Mouse (Mus musculus): ENCODE data around the gene E2f8. TPM values are rescaled to one million over a fixed set of nuclear protein-coding genes. Genes with fewer than 3 reads are reported as not detected.

Gene E2f8
- polyA plus RNA-seq, 1 experiment = 0.28 TPM

DNA sequence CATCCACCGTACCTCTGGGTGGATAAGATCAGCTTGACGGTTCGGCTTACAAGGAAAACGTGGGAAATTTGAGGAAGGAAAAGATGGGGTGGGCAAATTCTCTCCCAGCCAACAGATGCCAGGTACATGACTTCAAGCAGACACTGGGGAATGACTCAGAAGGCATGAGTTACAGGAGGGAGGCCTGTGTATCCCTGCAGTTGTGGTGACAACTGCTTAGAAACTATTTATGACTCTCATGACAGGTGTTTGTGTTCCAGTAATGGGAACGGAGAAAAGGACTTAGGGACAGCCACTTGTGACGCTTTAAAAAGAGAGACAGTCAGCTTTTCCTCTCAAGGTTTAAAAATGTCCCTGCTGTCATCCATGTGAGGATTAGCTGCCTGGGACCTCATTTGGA is 11.3 kb downstream of the E2f8 start:
- Histone ChIP-seq H3K27me3 (replicated peaks; ENCODE audit: control insufficient read depth, insufficient read depth, low read length) (no peaks in the 10 kb centered on the region), H3K36me3 (ENCODE audit: control insufficient read depth, insufficient read depth, low read length) (no peaks in the 10 kb centered on the region), H3K27ac (ENCODE audit: insufficient read depth, low read depth, low read length) (no peak overlapping the region), H3K4me3 (ENCODE audit: insufficient read depth, low read depth, low read length) (no peak overlapping the region), H3K4me1 (ENCODE audit: control insufficient read depth, insufficient read depth, low read length) (no peaks in the 10 kb centered on the region)
- no peak for DNase-seq
- WGBS = 68% methylated on average over 6 of the region's 6 CpGs
- TF ChIP-seq CTCF (conservative IDR thresholded peaks at IDR 0.05; ENCODE audit: insufficient read depth, insufficient read length, low read depth, low read length) (no peak), POLR2A (IDR thresholded peaks at IDR 0.05; ENCODE audit: low read depth, low read length) (no peak)

DNA sequence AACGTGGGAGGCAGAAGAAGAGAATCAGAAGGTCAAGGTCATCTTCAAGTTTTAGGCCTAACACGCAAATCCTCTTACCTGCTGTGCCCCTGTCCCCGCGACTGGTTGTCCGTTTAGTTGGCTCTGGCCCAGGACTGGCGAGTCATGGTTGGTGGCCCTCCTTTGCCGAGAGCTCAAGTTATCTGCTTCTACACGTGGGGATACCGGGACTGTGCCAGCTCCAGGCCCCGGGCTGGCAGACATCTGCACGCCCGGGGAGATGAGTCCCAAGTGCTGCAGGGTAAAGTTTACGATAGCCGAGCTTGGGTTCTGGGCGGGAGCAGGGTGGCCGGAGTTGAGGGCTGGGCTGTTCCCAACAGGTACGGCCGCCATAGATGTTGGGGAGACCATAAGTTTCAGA is 13.8 kb downstream of the E2f8 start:
- 92% methylated on average over 18 of the region's 18 CpGs for WGBS
- H3K4me1 ChIP-seq (ENCODE audit: control insufficient read depth, insufficient read depth, low read length) = no peaks in the 10 kb centered on the region
- no peak for DNase-seq
- no peaks in the 10 kb centered on the region for H3K27me3 ChIP-seq (replicated peaks; ENCODE audit: control insufficient read depth, insufficient read depth, low read length)
- no peaks in the 10 kb centered on the region for H3K36me3 ChIP-seq (ENCODE audit: control insufficient read depth, insufficient read depth, low read length)
- TF ChIP-seq POLR2A (IDR thresholded peaks at IDR 0.05; ENCODE audit: low read depth, low read length) (no peak), CTCF (conservative IDR thresholded peaks at IDR 0.05; ENCODE audit: insufficient read depth, insufficient read length, low read depth, low read length) (no peak)
- H3K4me3 ChIP-seq (ENCODE audit: insufficient read depth, low read depth, low read length) = no peak overlapping the region
- no peak overlapping the region for H3K27ac ChIP-seq (ENCODE audit: insufficient read depth, low read depth, low read length)

- Histone ChIP-seq H3K4me3 (ENCODE audit: insufficient read depth, low read depth, low read length) (no peak overlapping the region), H3K36me3 (ENCODE audit: control insufficient read depth, insufficient read depth, low read length) (no peaks in the 10 kb centered on the region), H3K27ac (ENCODE audit: insufficient read depth, low read depth, low read length) (no peak overlapping the region), H3K27me3 (replicated peaks; ENCODE audit: control insufficient read depth, insufficient read depth, low read length) (no peaks in the 10 kb centered on the region), H3K4me1 (ENCODE audit: control insufficient read depth, insufficient read depth, low read length) (no peaks in the 10 kb centered on the region)
- DNase-seq = no peak
- TF ChIP-seq CTCF (conservative IDR thresholded peaks at IDR 0.05; ENCODE audit: insufficient read depth, insufficient read length, low read depth, low read length) (no peak), POLR2A (IDR thresholded peaks at IDR 0.05; ENCODE audit: low read depth, low read length) (no peak)
- WGBS = 69% methylated on average over 9 of the region's 9 CpGs
Observed at GRCm38 (mm10) chr7:48864671-48865458, 16.5 kb downstream of the E2f8 start.

- no peak for TF ChIP-seq CTCF (conservative IDR thresholded peaks at IDR 0.05; ENCODE audit: insufficient read depth, insufficient read length, low read depth, low read length)
- no peak for TF ChIP-seq POLR2A (IDR thresholded peaks at IDR 0.05; ENCODE audit: low read depth, low read length)
- no peak overlapping the region for H3K4me3 ChIP-seq (ENCODE audit: insufficient read depth, low read depth, low read length)
- DNase-seq = no peak
- no peaks in the 10 kb centered on the region for H3K36me3 ChIP-seq (ENCODE audit: control insufficient read depth, insufficient read depth, low read length)
- H3K27ac ChIP-seq (ENCODE audit: insufficient read depth, low read depth, low read length) = no peak overlapping the region
- H3K27me3 ChIP-seq (replicated peaks; ENCODE audit: control insufficient read depth, insufficient read depth, low read length) = no peaks in the 10 kb centered on the region
- no peaks in the 10 kb centered on the region for H3K4me1 ChIP-seq (ENCODE audit: control insufficient read depth, insufficient read depth, low read length)
Observed at GRCm38 (mm10) chr7:48864199-48864598, 17.2 kb downstream of the E2f8 start.

GRCm38 (mm10) chr7:48861796-48862195 is 19.6 kb downstream of the E2f8 start:
- no peak overlapping the region for H3K4me3 ChIP-seq (ENCODE audit: insufficient read depth, low read depth, low read length)
- H3K4me1 ChIP-seq (ENCODE audit: control insufficient read depth, insufficient read depth, low read length) = no peaks in the 10 kb centered on the region
- H3K27me3 ChIP-seq (replicated peaks; ENCODE audit: control insufficient read depth, insufficient read depth, low read length) = no peaks in the 10 kb centered on the region
- no peaks in the 10 kb centered on the region for H3K36me3 ChIP-seq (ENCODE audit: control insufficient read depth, insufficient read depth, low read length)
- 94% methylated on average over 4 of the region's 4 CpGs for WGBS
- no peak for TF ChIP-seq POLR2A (IDR thresholded peaks at IDR 0.05; ENCODE audit: low read depth, low read length)
- no peak for TF ChIP-seq CTCF (conservative IDR thresholded peaks at IDR 0.05; ENCODE audit: insufficient read depth, insufficient read length, low read depth, low read length)
- H3K27ac ChIP-seq (ENCODE audit: insufficient read depth, low read depth, low read length) = no peak overlapping the region
- no peak for DNase-seq

DNA sequence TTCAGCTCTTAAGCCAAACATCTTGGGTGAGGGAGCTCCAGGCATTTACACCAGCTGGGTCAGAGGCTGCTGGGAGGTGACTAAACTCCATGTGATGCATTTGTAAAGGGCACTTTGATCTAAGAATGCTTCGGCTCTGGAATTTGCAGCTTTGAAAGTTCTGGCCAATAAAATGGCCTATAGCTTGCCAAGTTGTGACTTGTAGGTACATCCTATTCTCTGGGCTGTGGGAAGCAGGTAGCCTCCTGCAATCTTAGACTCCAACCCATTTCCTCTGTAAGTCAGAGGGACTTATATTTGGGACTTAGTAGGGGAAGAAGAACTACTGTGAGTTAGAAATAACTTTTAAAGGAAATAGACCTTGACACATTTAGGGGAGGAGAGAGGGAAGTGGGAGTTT is 20.4 kb downstream of the E2f8 start:
- no peaks in the 10 kb centered on the region for H3K4me1 ChIP-seq (ENCODE audit: control insufficient read depth, insufficient read depth, low read length)
- WGBS = 2% methylated on average over 1 of the region's 1 CpGs
- H3K27ac ChIP-seq (ENCODE audit: insufficient read depth, low read depth, low read length) = no peak overlapping the region
- no peaks in the 10 kb centered on the region for H3K36me3 ChIP-seq (ENCODE audit: control insufficient read depth, insufficient read depth, low read length)
- H3K27me3 ChIP-seq (replicated peaks; ENCODE audit: control insufficient read depth, insufficient read depth, low read length) = no peaks in the 10 kb centered on the region
- DNase-seq = no peak
- TF ChIP-seq POLR2A (IDR thresholded peaks at IDR 0.05; ENCODE audit: low read depth, low read length) = no peak
- H3K4me3 ChIP-seq (ENCODE audit: insufficient read depth, low read depth, low read length) = no peak overlapping the region

GRCm38 (mm10) chr7:48859362-48859761 is 22.0 kb downstream of the E2f8 start:
- no peak for DNase-seq
- no peaks in the 10 kb centered on the region for H3K36me3 ChIP-seq (ENCODE audit: control insufficient read depth, insufficient read depth, low read length)
- no peak overlapping the region for H3K4me3 ChIP-seq (ENCODE audit: insufficient read depth, low read depth, low read length)
- H3K4me1 ChIP-seq (ENCODE audit: control insufficient read depth, insufficient read depth, low read length) = no peaks in the 10 kb centered on the region
- no peak overlapping the region for H3K27ac ChIP-seq (ENCODE audit: insufficient read depth, low read depth, low read length)
- WGBS = 75% methylated on average over 4 of the region's 4 CpGs
- TF ChIP-seq CTCF (conservative IDR thresholded peaks at IDR 0.05; ENCODE audit: insufficient read depth, insufficient read length, low read depth, low read length) (no peak), POLR2A (IDR thresholded peaks at IDR 0.05; ENCODE audit: low read depth, low read length) (no peak)
- no peaks in the 10 kb centered on the region for H3K27me3 ChIP-seq (replicated peaks; ENCODE audit: control insufficient read depth, insufficient read depth, low read length)
